Mouse (Mus musculus): ENCODE measurements around the gene Slc16a4.

Gene Slc16a4

GRCm38 (mm10) chr3:107360341-107360740, 69.3 kb downstream of the Slc16a4 start:
- no peak for DNase-seq (ENCODE audit: low read depth, low spot score)
